Mouse (Mus musculus) adrenal gland, postnatal 25 days (tissue): Measurements from ENCODE around the gene Ihh. TPM values are rescaled to one million over a fixed set of nuclear protein-coding genes. Genes with fewer than 3 reads are reported as not detected.

ENCODE experiments used
- DNase-seq: peaks from one replicate; pipeline ENCODE4 v3.0.0; 2021; ENCODE audit warnings: mixed read lengths
- long read RNA-seq: library from polyadenylated mRNA; stranded (forward); transcript quantifications from one replicate; pipeline ENCODE4 v2.0.0, GENCODE M21; 2021
- total RNA-seq: library from RNA; stranded (reverse); gene quantifications from 2 replicates; pipeline ENCODE4 v1.2.3, GENCODE M21; 2021

Ihh gene
- total RNA-seq, result 0.24 TPM in 1 of 2 replicates, not detected in the other
- long read RNA-seq, partial matches to known transcripts, result 0 of 3 reads
- long read RNA-seq, other reads (novel, unspliced or antisense), result 1 of 3 reads

- DNase-seq, result no peak
Measured at GRCm38 (mm10) chr1:74951556-74952210, at the start of gene Ihh. Gene Ihh, minus strand, starts transcription at chr1:74951672.

- DNase-seq, result no peak
Measured at GRCm38 (mm10) chr1:75001183-75001582, 49.7 kb upstream of the Ihh start.

DNA sequence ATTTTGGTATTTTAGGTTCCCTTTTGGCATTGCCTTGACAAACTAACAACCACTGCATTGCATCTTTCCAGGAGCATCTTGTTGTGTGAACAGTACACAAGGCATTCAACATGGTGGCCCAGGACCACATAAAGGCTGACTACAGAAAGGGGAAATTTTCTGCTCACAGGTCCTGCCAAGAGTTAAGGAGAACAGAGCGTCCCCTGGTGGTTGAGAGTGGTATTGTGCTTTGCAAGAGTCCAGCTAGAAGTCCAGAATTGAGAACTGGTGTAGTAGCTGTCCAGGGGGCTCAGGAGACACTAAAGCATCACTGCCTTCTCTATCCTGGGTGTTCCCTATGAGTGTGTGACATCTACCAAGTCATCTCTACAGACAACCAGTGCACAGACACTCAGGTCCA is 49.0 kb upstream of the Ihh start:
- DNase-seq, result peak; percentile 46

DNA sequence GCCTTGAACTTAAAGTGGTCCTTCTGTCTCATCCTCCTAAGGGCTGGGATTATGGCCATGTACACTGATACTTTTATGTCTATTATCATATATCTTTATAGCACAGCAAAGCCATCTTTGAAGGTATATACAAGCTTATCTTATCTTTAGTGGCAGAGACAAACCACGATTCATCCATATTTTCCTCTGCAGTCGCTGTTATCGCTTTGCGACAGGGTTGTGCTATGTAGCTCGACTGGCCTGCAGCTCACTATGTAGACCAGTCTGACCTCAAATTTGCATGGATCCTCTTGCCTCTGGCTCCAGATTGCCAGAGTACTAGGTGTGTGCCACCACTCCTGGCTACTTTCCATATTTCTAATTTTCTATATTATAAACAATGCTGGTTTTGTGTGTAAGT is 47.7 kb upstream of the Ihh start:
- DNase-seq, result no peak

- no peak for DNase-seq
Measured at GRCm38 (mm10) chr1:74997231-74997630, 45.8 kb upstream of the Ihh start.

- DNase-seq, result no peak
Measured at GRCm38 (mm10) chr1:74977001-74977400, 25.5 kb upstream of the Ihh start.

GRCm38 (mm10) chr1:74975936-74976335 is 24.5 kb upstream of the Ihh start:
- DNase-seq, result no peak

DNA sequence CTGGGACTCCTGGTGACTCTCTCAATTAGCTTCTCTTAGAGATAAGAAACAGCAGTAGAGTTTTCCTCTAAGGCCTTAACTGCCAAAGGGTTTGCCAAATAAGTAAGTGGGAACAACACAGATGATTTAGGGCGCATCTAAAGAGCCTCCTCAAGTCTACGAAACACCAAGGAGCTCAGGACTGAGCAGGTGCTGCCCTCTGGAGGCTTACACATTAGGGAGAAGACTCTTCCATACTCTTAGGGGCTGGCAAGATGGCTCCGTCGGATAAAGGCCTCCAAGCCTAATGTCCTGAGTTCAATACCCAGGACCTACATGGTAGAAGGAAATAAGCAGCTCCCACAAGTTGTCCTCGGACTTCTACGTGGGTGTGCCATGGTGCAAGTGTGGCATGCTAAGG is 22.1 kb upstream of the Ihh start:
- no peak for DNase-seq

- no peak for DNase-seq
Measured at GRCm38 (mm10) chr1:74971353-74972050, 20.0 kb upstream of the Ihh start.

- peak; percentile 14 for DNase-seq
Measured at GRCm38 (mm10) chr1:74967962-74968580, 16.6 kb upstream of the Ihh start.

DNA sequence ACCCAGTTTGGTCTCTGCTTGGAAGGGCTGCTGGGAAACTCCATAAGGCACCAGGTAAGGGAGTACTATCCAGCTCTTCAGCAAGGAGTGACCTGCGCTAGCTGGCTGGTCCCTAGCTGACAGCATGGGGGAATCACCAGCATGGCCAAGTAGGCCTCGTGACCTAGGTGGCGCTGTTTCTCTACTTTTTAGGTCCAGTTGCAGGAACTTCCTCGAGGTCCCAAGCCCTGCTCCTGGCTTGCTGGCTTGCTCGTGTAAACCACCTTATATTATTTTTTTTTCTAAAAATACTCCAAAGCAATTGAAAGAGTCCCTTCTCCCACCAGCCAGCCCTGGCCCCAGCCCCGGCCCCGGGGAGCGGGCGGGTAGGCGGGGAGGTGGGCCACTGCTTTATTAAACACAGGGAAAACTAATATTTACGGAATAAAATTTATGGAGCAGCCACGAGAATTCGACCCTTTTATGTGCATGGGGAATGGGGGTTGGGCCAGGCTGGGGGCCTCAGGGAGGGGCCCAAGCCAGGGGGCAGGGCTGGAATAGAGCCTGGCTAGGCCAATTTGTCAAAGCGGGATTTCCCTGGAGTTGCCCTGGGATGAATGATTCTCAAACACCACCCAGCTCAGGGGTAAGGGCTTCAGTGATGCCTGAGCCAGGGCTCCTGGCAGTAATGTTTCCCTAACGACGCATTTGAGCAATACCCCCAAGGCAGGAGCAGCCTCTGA is 13.2 kb upstream of the Ihh start:
- DNase-seq, result peak; percentile 80

DNA sequence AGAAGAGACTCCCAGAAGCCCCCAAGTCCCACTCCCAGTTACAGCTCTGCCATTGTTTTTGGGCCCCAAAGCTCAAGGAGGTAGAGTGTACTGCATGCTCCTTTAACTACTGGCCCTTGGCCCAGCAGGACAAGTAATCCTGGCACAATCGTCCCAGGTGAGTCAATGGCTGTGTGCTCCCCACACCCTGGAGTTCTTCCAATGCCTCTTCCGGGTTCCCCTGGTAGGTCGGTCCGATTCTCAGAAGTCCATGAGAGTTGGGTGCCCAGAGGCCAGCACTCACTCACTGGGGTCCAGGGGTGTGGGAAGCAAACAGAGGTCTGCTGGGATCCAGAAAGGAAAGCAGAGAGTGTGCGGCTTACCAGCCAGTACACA is 11.4 kb upstream of the Ihh start:
- DNase-seq, result no peak

GRCm38 (mm10) chr1:74962126-74962852 is 10.8 kb upstream of the Ihh start:
- no peak for DNase-seq

GRCm38 (mm10) chr1:74961722-74962121 is 10.2 kb upstream of the Ihh start:
- no peak for DNase-seq

DNA sequence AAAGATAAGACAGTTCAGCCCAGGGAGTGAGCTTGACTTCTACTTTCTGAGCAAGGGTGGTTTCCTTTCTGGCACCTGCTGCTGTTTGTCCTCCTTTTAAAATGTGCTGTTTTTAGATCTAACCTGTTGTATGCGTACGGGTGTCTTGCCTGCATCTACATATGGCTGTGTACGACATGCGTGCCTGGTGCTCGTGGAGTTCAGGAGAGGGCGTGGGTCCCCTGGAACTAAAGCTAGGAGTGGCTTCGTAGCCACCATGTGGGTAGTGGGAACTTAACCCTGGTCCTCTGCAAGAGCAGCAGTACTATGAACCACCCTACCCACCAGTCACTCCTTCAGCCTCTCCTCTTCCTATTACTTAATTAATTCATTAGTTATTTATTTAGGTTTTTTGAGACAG is 8.6 kb upstream of the Ihh start:
- no peak for DNase-seq

DNA sequence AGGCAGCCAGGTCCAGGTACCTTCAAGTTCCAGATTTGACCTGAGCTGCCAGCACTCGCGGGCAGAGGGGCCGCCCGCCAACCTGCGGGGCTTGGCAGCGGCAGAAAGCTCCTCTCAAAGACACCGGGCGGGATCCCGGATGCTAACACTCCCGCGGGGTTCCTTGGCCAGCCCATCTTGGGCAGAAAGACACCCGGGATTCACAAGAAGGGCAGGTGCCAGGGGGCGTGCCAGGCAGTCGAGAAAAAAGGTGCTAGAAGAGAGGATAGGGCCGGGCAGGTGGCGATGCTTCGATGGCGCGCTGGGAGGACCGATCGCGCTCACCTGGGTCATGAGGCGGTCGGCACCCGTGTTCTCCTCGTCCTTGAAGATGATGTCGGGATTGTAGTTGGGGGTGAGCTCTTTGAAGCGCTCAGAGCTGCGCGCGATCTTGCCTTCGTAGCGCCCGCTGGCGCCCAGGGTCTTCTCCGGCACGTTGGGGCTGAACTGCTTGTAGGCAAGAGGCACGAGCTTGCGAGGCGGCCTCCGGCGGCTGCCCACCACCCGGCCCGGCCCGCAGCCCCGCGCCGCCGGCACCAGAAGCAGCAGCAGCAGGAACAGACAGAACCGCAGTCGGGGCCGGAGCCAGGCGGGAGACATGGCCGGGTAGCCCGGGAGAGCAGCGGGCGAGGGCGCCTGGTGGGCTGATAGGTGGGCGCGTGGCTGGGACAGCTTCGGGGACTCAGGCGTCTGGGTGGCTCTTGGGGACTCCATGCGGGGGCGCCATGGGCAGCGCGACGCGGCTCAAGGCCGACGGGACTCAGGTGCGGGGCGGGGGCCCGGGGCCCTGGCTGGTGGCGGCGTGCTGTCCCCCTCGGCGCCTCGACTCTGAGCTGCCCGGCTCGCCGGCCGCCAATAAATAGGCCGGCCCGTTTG is 639 bp downstream of the Ihh start:
- DNase-seq, result no peak

- no peak for DNase-seq
Measured at GRCm38 (mm10) chr1:74950066-74950465, 1.4 kb downstream of the Ihh start.

DNA sequence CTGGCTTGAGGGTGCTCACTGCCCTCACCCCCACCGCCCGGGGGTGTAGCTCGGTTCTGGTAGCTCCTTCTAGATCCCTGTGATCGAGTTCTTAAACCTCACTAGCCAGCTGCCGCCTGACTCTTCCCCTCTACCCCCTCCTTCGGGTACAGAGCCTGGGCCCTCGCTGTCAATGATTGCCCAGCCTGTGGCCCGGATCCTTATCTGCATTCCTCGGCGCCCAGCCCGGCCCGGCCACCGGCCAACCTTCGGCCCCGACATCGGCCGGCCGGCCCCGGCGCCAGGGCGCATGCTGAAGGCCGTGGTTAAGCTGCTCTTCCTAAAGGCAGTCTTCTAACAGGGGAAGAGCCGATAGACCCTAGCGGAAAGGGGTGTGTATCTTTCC is 1.8 kb downstream of the Ihh start:
- DNase-seq, result peak; percentile 49

DNA sequence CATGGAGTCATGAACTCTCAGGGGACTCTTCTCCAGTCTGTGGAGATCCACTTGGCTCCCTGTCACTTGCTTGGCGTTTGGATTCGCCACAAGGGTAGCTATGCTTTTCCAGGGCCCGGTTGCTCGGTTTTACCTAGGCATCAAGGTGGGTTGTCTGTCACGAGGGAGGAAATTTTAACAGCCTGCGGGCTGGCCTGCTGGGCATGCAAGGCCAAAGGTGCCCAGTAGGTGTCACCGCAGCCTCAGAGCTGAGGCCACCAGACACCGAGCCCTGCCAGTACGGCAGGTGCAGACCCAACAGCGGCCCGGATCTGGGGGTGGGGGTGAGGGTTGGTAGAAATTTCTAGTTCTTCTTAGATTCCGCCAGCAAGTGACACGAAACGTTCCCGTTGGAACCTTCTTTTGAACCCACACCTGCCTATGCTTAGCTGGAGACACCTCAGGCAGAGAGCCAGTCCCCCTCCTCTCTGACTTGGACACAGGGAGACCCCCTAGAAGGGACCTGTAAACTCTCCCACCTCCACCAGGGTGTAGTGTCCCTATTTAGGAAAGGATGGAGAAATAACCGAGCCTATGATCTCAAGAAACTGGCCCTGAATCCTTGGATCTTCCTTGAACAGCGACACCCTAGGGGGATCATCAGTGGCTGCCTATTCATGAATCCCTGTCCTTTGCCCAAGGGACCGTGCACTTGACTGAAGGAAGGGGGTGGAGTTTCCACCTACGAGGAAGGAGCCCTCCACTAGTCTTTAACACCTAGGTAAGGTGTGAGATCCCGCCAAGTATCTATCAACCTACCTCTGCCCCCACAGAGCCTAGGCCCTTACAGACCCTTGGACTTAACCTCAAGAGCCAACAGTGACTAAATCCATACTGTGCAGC is 2.4 kb downstream of the Ihh start:
- peak; percentile 71 for DNase-seq
